Mouse (Mus musculus) MEL (cell line): Measurements from ENCODE around the gene Fa2h.

ENCODE experiments used
- CHD2 ChIP-seq: IDR thresholded peaks from 2 replicates; pipeline ENCODE4 v1.6.1; 2011; ENCODE audit warnings: low read length, improper control_type of control experiment
- CTCF ChIP-seq, 3 experiments: IDR thresholded peaks in 2 of 3; conservative IDR thresholded peaks in 1 of 3; 2 replicates each; pipeline ENCODE4 v1.5.1; 2011 to 2012; ENCODE audit warnings: low read length in 3 of 3, low read depth in 2 of 3, mild to moderate bottlenecking in 2 of 3, improper control_type of control experiment in 1 of 3, inconsistent platforms in 1 of 3, mixed read lengths in 1 of 3, moderate library complexity in 1 of 3; ENCODE audit not compliant: control insufficient read depth in 1 of 3, insufficient read depth in 1 of 3, poor library complexity in 1 of 3, severe bottlenecking in 1 of 3
- GATA1 ChIP-seq: IDR thresholded peaks from 2 replicates; pipeline ENCODE4 v1.6.1; 2011; ENCODE audit warnings: low read depth, low read length, improper control_type of control experiment
- ZKSCAN1 ChIP-seq: IDR thresholded peaks from 2 replicates; pipeline ENCODE4 v1.6.1; 2012; ENCODE audit warnings: low read depth, mild to moderate bottlenecking, inconsistent platforms, low read length, improper control_type of control experiment, moderate library complexity

DNA sequence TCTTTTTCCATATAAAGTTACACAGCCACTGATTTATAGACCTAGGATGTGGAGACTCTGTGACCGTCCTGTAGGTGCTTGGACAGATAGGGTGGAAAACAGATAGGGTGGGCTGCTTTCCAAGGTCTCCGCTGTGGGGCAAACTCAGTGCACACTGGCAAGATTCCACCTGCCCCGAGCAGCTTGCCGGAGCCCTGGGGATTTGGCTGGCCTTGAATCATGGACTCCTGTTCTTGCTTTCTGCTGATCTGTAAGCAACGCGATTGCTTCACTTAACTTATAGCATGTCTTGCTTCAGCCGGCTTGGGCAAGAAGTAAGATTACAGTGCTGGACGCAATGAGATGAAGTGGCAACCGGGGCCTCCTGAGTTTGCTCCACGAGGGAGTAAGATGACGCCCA, 30.6 kb upstream of the Fa2h start:
- TF ChIP-seq CTCF (IDR thresholded peaks at IDR 0.05 in 2 of 3, conservative IDR thresholded peaks at IDR 0.05 in 1 of 3; ENCODE audit: control insufficient read depth in 1 of 3, insufficient read depth in 1 of 3, low read depth in 2 of 3, low read length in 3 of 3, poor library complexity in 1 of 3, severe bottlenecking in 1 of 3), result no peak
- TF ChIP-seq ZKSCAN1, result no peak
- TF ChIP-seq GATA1, result no peak
- TF ChIP-seq CHD2, result no peak
